Mouse (Mus musculus): ENCODE results near the gene Susd6. TPM values are rescaled to one million over a fixed set of nuclear protein-coding genes. Genes with fewer than 3 reads are reported as not detected.

Gene Susd6
- polyA plus RNA-seq, 1 experiment: 12.1 TPM

DNA sequence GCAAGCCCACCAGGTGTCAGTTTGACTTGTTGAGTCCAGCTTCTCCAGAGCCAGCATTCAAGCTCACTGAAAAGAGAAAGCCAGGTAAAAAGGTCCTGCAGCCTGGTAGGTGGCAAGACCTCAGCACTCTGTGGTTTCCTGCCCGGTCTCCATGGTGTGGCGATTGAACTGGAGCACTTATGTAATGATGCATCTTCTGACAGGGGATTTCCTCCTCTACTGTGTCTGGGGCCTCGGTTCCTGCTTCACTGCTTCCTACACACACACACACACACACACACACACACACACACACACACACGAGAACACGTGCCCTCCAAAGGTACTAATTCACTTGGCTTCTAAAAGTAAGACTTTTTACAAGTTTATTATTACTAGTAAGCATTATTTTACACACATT lies 2.6 kb downstream of the Susd6 start:
- peaks cover 27% of the 10 kb centered on the region for H3K4me1 ChIP-seq (ENCODE audit: control insufficient read depth, insufficient read depth, insufficient read length, low read length)
- H3K27ac ChIP-seq (replicated peaks; ENCODE audit: low read depth, low read length): peak overlapping the region; percentile 49; the same call in 1 of the 2 replicates
- H3K4me3 ChIP-seq (ENCODE audit: insufficient read depth, low read depth, low read length): peak overlapping the region; percentile 33; the same call in 1 of the 2 replicates

DNA sequence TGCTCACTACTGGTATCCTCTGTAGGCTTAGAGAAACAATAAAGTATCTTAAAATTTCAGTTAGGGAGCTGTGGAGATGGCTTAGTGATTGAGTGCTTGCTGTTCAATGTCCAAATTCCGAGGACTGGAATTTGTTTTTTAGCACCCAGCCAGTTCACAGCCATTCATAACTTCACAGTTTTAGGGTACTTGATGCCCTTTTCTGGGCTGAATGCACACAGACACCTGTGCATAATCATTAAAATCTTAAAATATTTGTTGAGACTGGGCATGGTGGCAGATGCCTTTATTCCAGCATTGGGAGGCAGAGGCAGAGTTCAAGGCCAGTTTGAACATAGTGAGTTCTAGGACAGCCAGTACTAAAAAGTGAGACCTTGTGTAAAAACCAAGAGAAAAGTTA lies 3.2 kb downstream of the Susd6 start:
- H3K4me3 ChIP-seq (ENCODE audit: insufficient read depth, low read depth, low read length): no peak overlapping the region
- H3K4me1 ChIP-seq (ENCODE audit: control insufficient read depth, insufficient read depth, insufficient read length, low read length): peaks cover 30% of the 10 kb centered on the region
- no peak overlapping the region for H3K27ac ChIP-seq (replicated peaks; ENCODE audit: low read depth, low read length)

DNA sequence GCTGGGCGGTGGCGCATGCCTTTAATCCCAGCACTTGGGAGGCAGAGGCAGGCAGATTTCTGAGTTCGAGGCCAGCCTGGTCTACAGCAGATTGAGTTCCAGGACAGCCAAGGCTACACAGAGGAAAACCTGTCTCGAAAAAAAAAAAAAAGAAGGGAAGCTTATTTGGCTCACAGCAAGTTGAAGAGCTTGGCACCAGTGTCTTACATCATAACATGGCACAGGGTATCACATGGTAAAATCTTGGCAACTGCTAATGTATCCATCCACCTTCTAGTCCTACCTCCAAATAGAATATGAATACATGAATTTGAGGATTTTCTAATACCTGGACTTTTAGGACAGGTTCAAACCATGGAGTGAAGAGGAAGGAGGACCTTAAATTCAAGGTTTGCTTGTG lies 4.2 kb downstream of the Susd6 start:
- no peak overlapping the region for H3K27ac ChIP-seq (replicated peaks; ENCODE audit: low read depth, low read length)
- peaks cover 30% of the 10 kb centered on the region for H3K4me1 ChIP-seq (ENCODE audit: control insufficient read depth, insufficient read depth, insufficient read length, low read length)
- no peak overlapping the region for H3K4me3 ChIP-seq (ENCODE audit: insufficient read depth, low read depth, low read length)

DNA sequence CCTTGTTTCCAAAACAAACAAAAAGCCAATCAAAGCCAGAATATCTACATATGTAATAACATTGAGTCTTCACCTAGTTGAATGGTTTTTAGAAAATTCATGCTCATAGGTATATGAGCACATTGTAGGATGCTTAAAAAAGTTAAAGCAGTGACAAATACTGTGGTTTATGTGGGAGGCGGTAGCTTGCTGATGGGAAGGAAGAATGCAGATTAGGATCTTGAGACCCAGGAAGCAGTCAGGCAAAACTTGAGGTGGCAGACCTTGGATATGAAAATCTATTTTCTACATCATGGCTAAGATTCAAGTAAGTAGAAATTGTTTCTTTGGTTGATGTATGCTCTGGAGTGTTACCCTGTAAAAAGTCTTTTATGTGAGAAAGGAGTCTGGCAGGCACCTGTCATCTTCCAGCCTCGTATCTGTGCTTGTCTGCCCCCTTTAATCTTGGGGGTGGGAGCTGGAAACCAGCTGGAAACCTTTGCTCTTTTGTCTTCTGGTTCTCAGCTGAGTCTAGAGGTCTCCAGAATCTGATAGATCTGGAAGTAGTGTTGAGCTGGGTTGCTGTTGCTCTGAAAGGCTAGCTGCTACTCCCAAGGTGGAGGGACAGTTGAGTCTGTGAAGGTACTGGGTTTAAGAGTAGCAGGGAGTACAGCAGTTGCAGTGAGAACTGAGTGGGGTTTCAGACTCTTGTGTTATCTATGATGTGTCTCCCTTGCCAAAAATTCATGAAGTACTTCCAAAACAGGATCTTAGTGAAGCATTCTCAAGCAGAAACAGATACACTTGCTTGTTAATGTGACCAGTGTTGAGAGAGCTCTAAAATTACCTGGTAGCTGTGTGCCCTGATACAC lies 4.8 kb downstream of the Susd6 start:
- Histone ChIP-seq H3K4me1 (ENCODE audit: control insufficient read depth, insufficient read depth, insufficient read length, low read length) (peaks cover 27% of the 10 kb centered on the region), H3K4me3 (ENCODE audit: insufficient read depth, low read depth, low read length) (no peak overlapping the region), H3K27ac (replicated peaks; ENCODE audit: low read depth, low read length) (no peak overlapping the region)

DNA sequence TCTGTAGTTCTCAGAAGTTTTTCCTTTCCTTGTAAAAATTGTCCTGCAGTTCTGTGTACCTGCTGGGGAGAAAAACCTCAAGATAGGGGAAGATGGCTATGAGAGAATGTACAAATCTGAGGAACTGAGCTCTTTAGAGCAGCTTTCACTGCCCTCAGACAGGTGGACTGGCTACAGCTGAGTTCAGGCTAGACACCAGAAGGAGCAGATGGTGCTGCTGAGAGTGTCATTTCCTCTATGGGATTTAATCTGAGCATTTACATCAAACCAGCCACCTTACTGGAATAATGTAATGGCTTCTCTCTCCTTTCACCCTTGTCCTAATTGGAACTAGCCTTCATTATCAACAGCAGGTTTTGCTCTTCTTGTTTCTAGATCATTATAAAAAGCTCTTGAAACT lies 8.0 kb downstream of the Susd6 start:
- peaks cover 19% of the 10 kb centered on the region for H3K4me1 ChIP-seq (ENCODE audit: control insufficient read depth, insufficient read depth, insufficient read length, low read length)
- H3K27ac ChIP-seq (replicated peaks; ENCODE audit: low read depth, low read length): no peak overlapping the region

DNA sequence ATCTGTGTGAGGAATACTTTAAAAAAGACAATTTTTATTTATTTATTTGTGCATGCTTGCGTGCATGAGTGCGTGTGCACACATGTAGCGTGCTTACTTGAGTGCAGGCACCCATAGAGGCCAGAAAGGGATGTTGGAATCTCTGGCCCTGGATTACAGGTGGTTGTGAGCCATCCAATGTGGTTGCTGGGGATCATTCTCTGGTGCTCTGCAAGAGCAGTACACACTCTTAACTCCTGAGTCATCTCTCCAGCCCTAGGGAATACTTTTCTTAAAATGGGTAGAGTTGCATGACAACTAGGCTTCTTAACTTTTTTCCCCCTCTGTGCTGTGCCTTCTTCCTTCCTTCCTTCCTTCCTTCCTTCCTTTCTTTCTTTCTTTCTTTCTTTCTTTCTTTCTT lies 9.8 kb downstream of the Susd6 start:
- H3K4me3 ChIP-seq (ENCODE audit: insufficient read depth, low read depth, low read length): no peak overlapping the region
- H3K27ac ChIP-seq (replicated peaks; ENCODE audit: low read depth, low read length): no peak overlapping the region
- H3K4me1 ChIP-seq (ENCODE audit: control insufficient read depth, insufficient read depth, insufficient read length, low read length): peaks cover 15% of the 10 kb centered on the region

More for the DNA sequence above, 8.0 kb downstream of the Susd6 start:
- H3K4me3 ChIP-seq (ENCODE audit: insufficient read depth, low read depth, low read length): no peak overlapping the region

DNA sequence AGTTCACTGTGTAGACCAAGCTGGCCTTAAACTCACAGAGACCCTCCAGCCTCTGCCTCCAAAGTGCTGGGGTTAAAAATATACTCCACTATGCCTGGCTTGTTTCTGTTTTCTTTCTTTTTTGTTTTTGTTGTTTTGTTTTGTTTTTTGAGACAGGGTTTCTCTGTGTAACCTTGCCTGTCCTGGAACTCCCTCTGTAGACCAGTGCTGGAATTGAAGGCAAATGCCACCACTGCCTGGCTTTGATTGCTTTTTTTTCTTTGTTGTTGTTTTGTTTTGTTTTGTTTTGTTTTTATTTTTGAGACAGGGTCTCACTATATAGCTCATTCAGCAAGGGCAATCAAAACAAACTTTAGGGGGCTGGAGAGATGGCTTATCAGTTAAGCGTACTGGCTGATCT lies 11.1 kb downstream of the Susd6 start:
- peaks cover 10% of the 10 kb centered on the region for H3K4me1 ChIP-seq (ENCODE audit: control insufficient read depth, insufficient read depth, insufficient read length, low read length)
- no peak overlapping the region for H3K4me3 ChIP-seq (ENCODE audit: insufficient read depth, low read depth, low read length)
- H3K27ac ChIP-seq (replicated peaks; ENCODE audit: low read depth, low read length): no peak overlapping the region

DNA sequence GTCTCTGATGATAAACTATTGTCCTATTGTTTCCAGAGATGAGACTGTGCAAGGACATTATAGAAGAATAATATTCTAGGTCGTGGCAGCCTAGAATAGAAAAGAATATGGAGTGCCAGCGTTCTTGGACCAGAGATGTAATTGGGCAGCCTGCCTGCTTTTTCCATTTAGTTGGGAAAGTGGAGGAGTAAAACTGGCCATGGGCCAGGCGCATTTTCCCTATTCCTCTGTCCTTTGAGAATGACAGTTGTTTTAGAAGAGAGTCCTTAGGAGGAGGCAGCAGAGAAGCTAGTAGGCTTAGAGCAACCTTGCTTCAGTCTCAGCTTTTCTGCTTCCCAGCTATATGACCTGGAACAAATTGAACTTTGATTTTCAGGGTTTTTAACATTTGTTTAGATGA lies 13.6 kb downstream of the Susd6 start:
- peaks cover 17% of the 10 kb centered on the region for H3K4me1 ChIP-seq (ENCODE audit: control insufficient read depth, insufficient read depth, insufficient read length, low read length)
- H3K4me3 ChIP-seq (ENCODE audit: insufficient read depth, low read depth, low read length): no peak overlapping the region
- H3K27ac ChIP-seq (replicated peaks; ENCODE audit: low read depth, low read length): 0 out of 2 replicates have a peak overlapping the region, but pooled peaks have one; percentile 3

DNA sequence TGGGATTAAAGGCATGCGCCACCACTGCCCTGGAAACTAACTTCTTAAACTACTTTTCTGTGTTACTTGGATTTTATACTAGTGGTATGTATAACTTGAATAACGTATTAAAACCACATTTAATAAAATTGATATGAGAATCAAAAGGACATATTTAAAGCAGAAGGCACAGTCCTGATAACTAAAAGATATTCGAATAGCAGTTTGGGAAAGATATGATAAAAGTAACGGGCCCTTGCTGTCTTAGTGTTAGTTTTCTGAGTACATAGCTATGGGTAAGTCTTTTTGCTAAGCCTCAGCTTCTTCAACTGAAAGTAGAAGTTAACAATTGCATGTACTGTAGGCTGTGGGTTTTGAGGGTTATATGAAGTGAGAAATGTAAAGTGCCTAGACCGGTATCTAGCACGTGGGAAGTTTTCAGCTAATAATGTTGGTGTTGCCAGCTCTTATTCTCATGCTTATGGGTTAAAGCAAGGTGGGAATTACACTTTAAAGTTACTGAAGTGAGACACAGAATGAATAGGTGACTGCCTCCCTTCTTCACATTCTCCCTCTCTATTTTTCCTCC lies 14.6 kb downstream of the Susd6 start:
- Histone ChIP-seq H3K27ac (replicated peaks; ENCODE audit: low read depth, low read length) (no peak overlapping the region), H3K4me1 (ENCODE audit: control insufficient read depth, insufficient read depth, insufficient read length, low read length) (peaks cover 23% of the 10 kb centered on the region), H3K4me3 (ENCODE audit: insufficient read depth, low read depth, low read length) (no peak overlapping the region)

DNA sequence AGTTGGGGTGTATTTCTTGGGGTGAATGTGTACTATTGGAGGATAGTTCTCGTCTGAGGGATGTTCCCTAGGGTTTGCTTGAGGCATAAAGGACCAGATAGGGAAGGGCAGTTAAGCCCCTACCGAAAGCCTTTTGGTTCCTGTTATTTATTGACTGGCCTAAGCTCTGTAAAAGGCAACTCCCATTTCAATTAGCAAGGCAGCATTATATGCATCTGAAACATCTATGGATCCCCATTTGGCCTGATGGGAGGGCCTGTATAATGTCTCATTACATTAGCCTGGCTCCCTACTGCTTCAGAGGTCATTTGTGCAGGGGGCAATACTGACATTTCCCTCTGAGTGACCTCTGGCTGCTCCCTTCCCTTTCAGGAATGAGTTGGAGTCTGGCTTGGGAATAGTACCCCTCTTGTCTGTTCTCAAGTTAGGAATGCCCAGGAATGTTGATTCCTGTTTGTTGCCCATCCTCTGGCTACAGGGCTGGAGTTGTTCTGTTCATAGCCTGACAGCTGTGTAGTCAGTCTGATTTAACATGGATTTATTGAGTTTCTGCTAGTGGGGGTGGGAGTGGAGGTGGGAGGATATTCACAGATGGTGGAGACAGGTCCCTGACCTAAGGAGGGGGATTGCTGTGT lies 17.3 kb downstream of the Susd6 start:
- Histone ChIP-seq H3K27ac (replicated peaks; ENCODE audit: low read depth, low read length) (peak overlapping the region; percentile 38; the same call in 1 of the 2 replicates), H3K4me1 (ENCODE audit: control insufficient read depth, insufficient read depth, insufficient read length, low read length) (peaks cover 40% of the 10 kb centered on the region), H3K4me3 (ENCODE audit: insufficient read depth, low read depth, low read length) (no peak overlapping the region)

DNA sequence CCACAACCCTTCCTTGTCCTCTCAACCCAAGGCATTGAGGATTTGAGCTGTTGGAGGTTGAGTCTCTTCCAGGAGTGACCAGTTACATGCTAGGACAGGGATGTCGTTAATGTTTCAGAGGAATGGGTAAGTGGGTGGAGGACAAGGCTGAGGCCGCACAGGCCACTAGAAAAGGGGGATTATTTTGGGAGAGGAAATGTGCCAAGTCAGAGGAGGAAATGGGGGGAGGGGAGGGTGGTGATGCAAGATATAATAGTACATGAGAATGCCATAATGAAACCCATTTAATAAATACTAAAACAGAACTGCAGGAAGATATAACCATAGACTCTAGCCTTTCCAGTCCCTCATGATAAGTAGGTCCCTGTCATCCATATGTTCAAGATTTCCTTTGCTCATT lies 19.7 kb downstream of the Susd6 start:
- Histone ChIP-seq H3K27ac (replicated peaks; ENCODE audit: low read depth, low read length) (peak overlapping the region; percentile 7; the same call in 1 of the 2 replicates), H3K4me3 (ENCODE audit: insufficient read depth, low read depth, low read length) (no peak overlapping the region), H3K4me1 (ENCODE audit: control insufficient read depth, insufficient read depth, insufficient read length, low read length) (peaks cover 35% of the 10 kb centered on the region)

DNA sequence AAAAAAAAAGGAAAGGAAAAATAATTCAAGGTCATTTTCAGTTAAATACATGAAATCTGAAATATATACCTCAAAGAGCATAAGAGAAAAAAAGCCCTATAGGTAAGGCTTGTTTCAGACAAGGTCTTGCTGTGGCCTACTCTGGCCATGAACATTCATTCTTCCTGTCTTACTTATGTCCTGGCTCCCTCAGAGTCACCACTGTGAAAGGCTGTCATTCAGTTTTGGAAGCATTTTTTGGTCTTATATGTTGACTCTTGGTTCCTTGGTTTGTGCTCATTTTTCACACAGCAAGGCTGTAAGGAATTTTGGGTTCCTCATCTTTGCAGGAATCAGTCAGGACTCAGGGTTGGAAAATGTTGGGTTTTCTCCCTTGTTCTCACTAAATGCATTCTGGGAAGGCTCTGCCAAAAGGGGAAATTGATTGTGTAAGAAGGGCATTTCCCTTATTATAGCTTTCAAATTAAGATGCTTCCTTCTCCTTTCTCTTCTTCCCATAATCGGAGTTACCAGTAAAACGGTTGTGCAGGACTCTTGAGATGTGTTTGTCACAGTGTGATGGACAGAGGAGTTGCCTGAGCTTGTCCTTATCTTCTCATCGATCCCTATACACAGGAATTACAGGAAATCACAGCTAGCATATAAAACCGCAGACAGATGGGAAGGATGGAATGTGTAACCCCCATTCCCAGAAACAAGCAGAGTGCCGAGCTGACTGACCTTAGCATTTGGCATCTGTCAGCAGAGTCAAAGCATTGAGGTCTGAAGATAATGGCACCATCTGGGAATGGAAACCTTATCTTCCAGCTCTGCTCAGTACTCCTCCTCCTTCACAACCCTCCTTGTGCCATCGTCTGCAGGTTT lies 21.6 kb downstream of the Susd6 start:
- Histone ChIP-seq H3K27ac (replicated peaks; ENCODE audit: low read depth, low read length) (peak overlapping the region; percentile 61), H3K4me3 (ENCODE audit: insufficient read depth, low read depth, low read length) (no peak overlapping the region), H3K4me1 (ENCODE audit: control insufficient read depth, insufficient read depth, insufficient read length, low read length) (peaks cover 47% of the 10 kb centered on the region)

DNA sequence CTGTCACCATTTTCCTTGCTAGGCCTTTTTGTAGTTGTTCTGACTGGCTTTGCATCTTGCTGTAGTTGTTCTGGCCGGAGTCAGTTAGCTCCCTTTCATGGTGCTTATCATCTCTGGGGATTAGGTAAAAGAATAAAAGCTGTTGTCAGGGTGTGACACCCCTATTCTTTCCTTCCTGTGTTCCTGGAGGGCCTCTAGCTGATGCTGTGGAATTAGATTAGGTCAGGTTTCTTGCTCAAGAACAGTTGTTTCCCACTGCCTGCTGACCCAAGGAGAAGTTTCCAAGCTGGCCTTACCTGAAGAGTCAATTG lies 22.2 kb downstream of the Susd6 start:
- peak overlapping the region; percentile 61 for H3K27ac ChIP-seq (replicated peaks; ENCODE audit: low read depth, low read length)
- H3K4me1 ChIP-seq (ENCODE audit: control insufficient read depth, insufficient read depth, insufficient read length, low read length): peaks cover 42% of the 10 kb centered on the region
- no peak overlapping the region for H3K4me3 ChIP-seq (ENCODE audit: insufficient read depth, low read depth, low read length)

DNA sequence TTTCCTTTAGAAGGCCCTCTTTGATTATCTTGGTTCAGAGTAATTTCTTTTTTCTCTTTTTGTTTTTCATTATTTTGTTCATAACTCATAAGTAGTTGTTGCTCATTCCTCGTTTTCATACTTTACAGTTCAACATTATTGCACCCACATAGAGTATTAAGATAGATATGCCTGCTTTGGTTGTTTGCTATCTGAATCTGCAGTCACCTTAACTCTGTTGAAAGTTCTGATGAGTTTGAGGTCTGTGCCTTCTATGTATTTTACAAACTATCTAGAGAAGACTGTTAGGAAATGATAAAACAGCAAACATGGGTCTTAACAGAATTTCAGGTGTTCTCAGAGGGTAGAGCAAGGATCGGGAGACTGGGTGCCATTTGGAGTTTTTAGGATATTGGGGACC lies 23.1 kb downstream of the Susd6 start:
- H3K27ac ChIP-seq (replicated peaks; ENCODE audit: low read depth, low read length): no peak overlapping the region
- peaks cover 39% of the 10 kb centered on the region for H3K4me1 ChIP-seq (ENCODE audit: control insufficient read depth, insufficient read depth, insufficient read length, low read length)
- no peak overlapping the region for H3K4me3 ChIP-seq (ENCODE audit: insufficient read depth, low read depth, low read length)

DNA sequence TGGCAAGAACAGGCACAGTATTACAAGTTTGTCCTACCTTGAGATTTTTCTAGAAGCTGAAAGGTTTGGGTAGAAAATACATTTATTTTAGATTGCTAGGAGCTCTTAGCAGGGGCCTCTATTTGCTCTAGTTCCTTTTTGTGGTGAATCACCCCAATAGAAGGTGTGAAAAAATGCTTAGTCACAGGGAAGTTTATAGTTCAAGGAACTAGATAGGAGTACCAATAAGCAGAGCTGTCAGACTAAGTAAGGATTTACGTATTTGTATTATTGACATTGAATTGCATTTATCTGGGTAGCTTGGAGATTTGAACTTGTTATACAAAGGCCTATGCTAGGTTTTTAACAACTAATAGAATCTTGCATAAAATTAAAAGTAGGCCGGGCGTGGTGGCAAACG lies 23.6 kb downstream of the Susd6 start:
- H3K27ac ChIP-seq (replicated peaks; ENCODE audit: low read depth, low read length): no peak overlapping the region
- H3K4me3 ChIP-seq (ENCODE audit: insufficient read depth, low read depth, low read length): no peak overlapping the region
- H3K4me1 ChIP-seq (ENCODE audit: control insufficient read depth, insufficient read depth, insufficient read length, low read length): peaks cover 39% of the 10 kb centered on the region
